Mouse (Mus musculus): Measurements from ENCODE around the gene Shc4. TPM values are rescaled to one million over a fixed set of nuclear protein-coding genes. Genes with fewer than 3 reads are reported as not detected.
A peak's percentile ranks its signal among the peaks of the same experiment; 100 is the strongest.

Shc4 gene
- polyA plus RNA-seq, 2 experiments: 0.50 to 0.60 TPM

GRCm38 (mm10) chr2:125692010-125692409, 31.9 kb downstream of the Shc4 start:
- Histone ChIP-seq H3K4me2 (ENCODE audit: low read depth) (no peak overlapping the region), H3K4me1 (replicated peaks; ENCODE audit: control insufficient read depth in 2 of 2, insufficient read depth in 2 of 2, low read length in 1 of 2) (no peaks in the 10 kb centered on the region), H3K9ac (replicated peaks) (no peak overlapping the region), H3K9me3 (ENCODE audit: control insufficient read depth, low read length) (no peaks in the 10 kb centered on the region), H3K27ac (no peak overlapping the region), H3K4me3 (ENCODE audit: insufficient read depth in 1 of 2, low read depth in 2 of 2, low read length in 2 of 2) (no peak overlapping the region), H3K27me3 (ENCODE audit: control insufficient read depth, insufficient read depth, low read length) (no peaks in the 10 kb centered on the region), H3K36me3 (replicated peaks; ENCODE audit: control insufficient read depth, insufficient read depth, low read depth) (no peaks in the 10 kb centered on the region)
- DNase-seq (ENCODE audit: low read depth in 3 of 3, low spot score in 3 of 3) (no peak), ATAC-seq (ENCODE audit: insufficient read depth) (no peak)
- 25% methylated on average over 2 of the region's 2 CpGs for WGBS (ENCODE audit: insufficient replicate concordance)
- TF ChIP-seq CTCF (IDR thresholded peaks at IDR 0.05; ENCODE audit: low read depth) (no peak), EP300 (IDR thresholded peaks at IDR 0.05; ENCODE audit: low read depth) (no peak)

- Histone ChIP-seq H3K9ac (replicated peaks) (no peak overlapping the region), H3K4me1 (replicated peaks; ENCODE audit: control insufficient read depth in 2 of 2, insufficient read depth in 2 of 2, low read length in 1 of 2) (no peaks in the 10 kb centered on the region; a peak in 1 of 4 replicates), H3K36me3 (replicated peaks; ENCODE audit: control insufficient read depth, insufficient read depth, low read depth) (no peaks in the 10 kb centered on the region), H3K27ac (no peak overlapping the region), H3K4me3 (ENCODE audit: insufficient read depth in 1 of 2, low read depth in 2 of 2, low read length in 2 of 2) (no peak overlapping the region), H3K4me2 (ENCODE audit: low read depth) (no peak overlapping the region; the same call in 1 of the 2 replicates), H3K27me3 (ENCODE audit: control insufficient read depth, insufficient read depth, low read length) (no peaks in the 10 kb centered on the region), H3K9me3 (ENCODE audit: control insufficient read depth, low read length) (no peaks in the 10 kb centered on the region)
- ATAC-seq (ENCODE audit: insufficient read depth) (no peak), DNase-seq (ENCODE audit: low read depth in 3 of 3, low spot score in 3 of 3) (no peak)
- WGBS (ENCODE audit: insufficient replicate concordance): 60% methylated on average over 9 of the region's 9 CpGs
- TF ChIP-seq EP300 (IDR thresholded peaks at IDR 0.05; ENCODE audit: low read depth) (no peak), CTCF (IDR thresholded peaks at IDR 0.05; ENCODE audit: low read depth) (no peak)
Observed at GRCm38 (mm10) chr2:125685441-125686150, 38.4 kb downstream of the Shc4 start.

GRCm38 (mm10) chr2:125684559-125685440, 39.1 kb downstream of the Shc4 start:
- no peaks in the 10 kb centered on the region for H3K9me3 ChIP-seq (ENCODE audit: control insufficient read depth, low read length)
- ATAC-seq (ENCODE audit: insufficient read depth) (no peak), DNase-seq (ENCODE audit: low read depth in 3 of 3, low spot score in 3 of 3) (no peak)
- no peaks in the 10 kb centered on the region for H3K36me3 ChIP-seq (replicated peaks; ENCODE audit: control insufficient read depth, insufficient read depth, low read depth)
- peak overlapping the region; percentile 4; the same call in 1 of the 2 replicates for H3K4me2 ChIP-seq (ENCODE audit: low read depth)
- 50% methylated on average over 10 of the region's 10 CpGs for WGBS (ENCODE audit: insufficient replicate concordance)
- no peak overlapping the region for H3K4me3 ChIP-seq (ENCODE audit: insufficient read depth in 1 of 2, low read depth in 2 of 2, low read length in 2 of 2)
- TF ChIP-seq CTCF (IDR thresholded peaks at IDR 0.05; ENCODE audit: low read depth) (no peak), EP300 (IDR thresholded peaks at IDR 0.05; ENCODE audit: low read depth) (no peak)
- no peaks in the 10 kb centered on the region; a peak in 1 of 4 replicates for H3K4me1 ChIP-seq (replicated peaks; ENCODE audit: control insufficient read depth in 2 of 2, insufficient read depth in 2 of 2, low read length in 1 of 2)
- H3K27me3 ChIP-seq (ENCODE audit: control insufficient read depth, insufficient read depth, low read length): no peaks in the 10 kb centered on the region
- H3K9ac ChIP-seq (replicated peaks): no peak overlapping the region
- H3K27ac ChIP-seq: no peak overlapping the region

GRCm38 (mm10) chr2:125683895-125684294, 40.1 kb downstream of the Shc4 start:
- Histone ChIP-seq H3K27me3 (ENCODE audit: control insufficient read depth, insufficient read depth, low read length) (no peaks in the 10 kb centered on the region), H3K4me2 (ENCODE audit: low read depth) (no peak overlapping the region), H3K9ac (replicated peaks) (no peak overlapping the region), H3K27ac (no peak overlapping the region), H3K4me3 (ENCODE audit: insufficient read depth in 1 of 2, low read depth in 2 of 2, low read length in 2 of 2) (no peak overlapping the region), H3K9me3 (ENCODE audit: control insufficient read depth, low read length) (no peaks in the 10 kb centered on the region), H3K36me3 (replicated peaks; ENCODE audit: control insufficient read depth, insufficient read depth, low read depth) (no peaks in the 10 kb centered on the region), H3K4me1 (replicated peaks; ENCODE audit: control insufficient read depth in 2 of 2, insufficient read depth in 2 of 2, low read length in 1 of 2) (no peaks in the 10 kb centered on the region; a peak in 1 of 4 replicates)
- 49% methylated on average over 7 of the region's 7 CpGs for WGBS (ENCODE audit: insufficient replicate concordance)
- ATAC-seq (ENCODE audit: insufficient read depth): no peak
- TF ChIP-seq CTCF (IDR thresholded peaks at IDR 0.05; ENCODE audit: low read depth) (no peak), EP300 (IDR thresholded peaks at IDR 0.05; ENCODE audit: low read depth) (no peak)
- DNase-seq (ENCODE audit: low read depth in 3 of 3, low spot score in 3 of 3): no peak

- no peak overlapping the region for H3K4me3 ChIP-seq (ENCODE audit: insufficient read depth in 1 of 2, low read depth in 2 of 2, low read length in 2 of 2)
- DNase-seq (ENCODE audit: low read depth in 3 of 3, low spot score in 3 of 3): no peak
- H3K9ac ChIP-seq (replicated peaks): no peak overlapping the region
- TF ChIP-seq CTCF (IDR thresholded peaks at IDR 0.05; ENCODE audit: low read depth) (no peak), EP300 (IDR thresholded peaks at IDR 0.05; ENCODE audit: low read depth) (no peak)
- H3K36me3 ChIP-seq (replicated peaks; ENCODE audit: control insufficient read depth, insufficient read depth, low read depth): no peaks in the 10 kb centered on the region
- WGBS (ENCODE audit: insufficient replicate concordance): 70% methylated on average over 9 of the region's 9 CpGs
- H3K4me2 ChIP-seq (ENCODE audit: low read depth): no peak overlapping the region
- no peak overlapping the region for H3K27ac ChIP-seq
- H3K9me3 ChIP-seq (ENCODE audit: control insufficient read depth, low read length): no peaks in the 10 kb centered on the region
- H3K27me3 ChIP-seq (ENCODE audit: control insufficient read depth, insufficient read depth, low read length): no peaks in the 10 kb centered on the region
- no peaks in the 10 kb centered on the region; a peak in 1 of 4 replicates for H3K4me1 ChIP-seq (replicated peaks; ENCODE audit: control insufficient read depth in 2 of 2, insufficient read depth in 2 of 2, low read length in 1 of 2)
- no peak for ATAC-seq (ENCODE audit: insufficient read depth)
Observed at GRCm38 (mm10) chr2:125681811-125682210, 42.1 kb downstream of the Shc4 start.

All from liver, embryonic 14.5 days (tissue).